Mouse (Mus musculus) neural tube, embryonic 14.5 days (tissue): ENCODE measurements at regions not wholly inside any gene's neighbourhood (a gene's known extent, or its start where the extent isn't known, plus 50 kb on each side); places are given as distances from the start of the nearest gene placed in this dataset.

ENCODE experiments used
- ATAC-seq: fragments of 200-750 bp; cut with Nextera tagmentation; 2 replicates; pipeline ENCODE4 v1.8.0; 2017; ENCODE audit warnings: low read depth, mild to moderate bottlenecking, moderate TSS enrichment, moderate library complexity
- H3K27ac ChIP-seq: fragments of 300-500 bp; sonication (generic); 2 replicates; pipeline ENCODE4 v1.5.1; 2014; ENCODE audit warnings: low read depth, mild to moderate bottlenecking, control low read depth, low read length, moderate library complexity, mixed read lengths
- H3K27me3 ChIP-seq: fragments of 300-500 bp; sonication (generic); 2 replicates; pipeline ENCODE4 v1.6.1; 2014; ENCODE audit warnings: low read length; ENCODE audit not compliant: control insufficient read depth, insufficient read depth
- H3K36me3 ChIP-seq: fragments of 300-500 bp; sonication (generic); 2 replicates; pipeline ENCODE4 v1.6.1; 2014; ENCODE audit warnings: low read length, mixed read lengths; ENCODE audit not compliant: control insufficient read depth, insufficient read depth
- H3K4me1 ChIP-seq: fragments of 300-500 bp; sonication (generic); 2 replicates; pipeline ENCODE4 v1.6.1; 2014; ENCODE audit warnings: low read length; ENCODE audit not compliant: control insufficient read depth, insufficient read depth
- H3K4me2 ChIP-seq: fragments of 300-500 bp; sonication (generic); 2 replicates; pipeline ENCODE4 v1.6.1; 2014; ENCODE audit warnings: mild to moderate bottlenecking, low read depth, low read length, control low read depth
- H3K4me3 ChIP-seq: fragments of 300-500 bp; sonication (generic); 2 replicates; pipeline ENCODE4 v1.5.1; 2014; ENCODE audit warnings: low read depth, low read length, control low read depth, mixed read lengths
- H3K9ac ChIP-seq: fragments of 300-500 bp; sonication (generic); replicated peaks from 2 replicates; pipeline ENCODE4 v1.6.1; 2014; ENCODE audit warnings: low read depth, mild to moderate bottlenecking, control low read depth, low read length, mixed read lengths
- H3K9me3 ChIP-seq: fragments of 300-500 bp; sonication (generic); 2 replicates; pipeline ENCODE4 v1.6.1; 2016; ENCODE audit warnings: low read length; ENCODE audit not compliant: control insufficient read depth
- WGBS: fragments of 180-500 bp; shearing (Covaris S2); extraction: QIAGEN DNeasy Blood & Tissue Kit; methylation state at CpG from one replicate; pipeline ENCODE4 v1.1.7; 2014; 5-methylcytosine and 5-hydroxymethylcytosine counted together

- WGBS = 94% methylated on average over 2 of the region's 2 CpGs
- no peaks in the 10 kb centered on the region for H3K4me1 ChIP-seq
- ATAC-seq = no peak
- no peak overlapping the region for H3K27ac ChIP-seq
- no peaks in the 10 kb centered on the region for H3K9me3 ChIP-seq
- no peaks in the 10 kb centered on the region for H3K27me3 ChIP-seq
- no peaks in the 10 kb centered on the region for H3K36me3 ChIP-seq
- H3K4me2 ChIP-seq = no peak overlapping the region
- H3K4me3 ChIP-seq = no peak overlapping the region
- no peak overlapping the region for H3K9ac ChIP-seq
Observed at GRCm38 (mm10) chr12:44145321-44145720, 64.8 kb downstream of the Dnajb9 start.

- Histone ChIP-seq H3K9me3 (no peaks in the 10 kb centered on the region), H3K4me3 (no peak overlapping the region), H3K4me2 (no peak overlapping the region), H3K4me1 (no peaks in the 10 kb centered on the region), H3K27ac (no peak overlapping the region), H3K36me3 (no peaks in the 10 kb centered on the region), H3K27me3 (no peaks in the 10 kb centered on the region), H3K9ac (no peak overlapping the region)
- 98% methylated on average over 1 of the region's 1 CpGs for WGBS
- no peak for ATAC-seq
Observed at GRCm38 (mm10) chr12:44139026-44139425, 71.1 kb downstream of the Dnajb9 start.

GRCm38 (mm10) chr12:44128874-44129273, 81.3 kb downstream of the Dnajb9 start:
- no peaks in the 10 kb centered on the region for H3K4me1 ChIP-seq
- H3K4me2 ChIP-seq = no peak overlapping the region
- WGBS = 84% methylated on average over 8 of the region's 8 CpGs
- H3K9ac ChIP-seq = no peak overlapping the region
- no peak for ATAC-seq
- no peak overlapping the region for H3K27ac ChIP-seq
- H3K4me3 ChIP-seq = no peak overlapping the region
- no peaks in the 10 kb centered on the region for H3K36me3 ChIP-seq
- no peaks in the 10 kb centered on the region for H3K27me3 ChIP-seq
- no peaks in the 10 kb centered on the region for H3K9me3 ChIP-seq

- no peak for ATAC-seq
- H3K27ac ChIP-seq = no peak overlapping the region
- no peaks in the 10 kb centered on the region for H3K4me1 ChIP-seq
- H3K4me2 ChIP-seq = no peak overlapping the region
- H3K36me3 ChIP-seq = no peaks in the 10 kb centered on the region
- no peaks in the 10 kb centered on the region for H3K9me3 ChIP-seq
- H3K9ac ChIP-seq = no peak overlapping the region
- WGBS = 44% methylated on average over 2 of the region's 2 CpGs
- H3K4me3 ChIP-seq = no peak overlapping the region
- H3K27me3 ChIP-seq = no peaks in the 10 kb centered on the region
Observed at GRCm38 (mm10) chr12:44105085-44105484, 105.0 kb downstream of the Dnajb9 start.

- no peak overlapping the region for H3K27ac ChIP-seq
- 94% methylated on average over 1 of the region's 1 CpGs for WGBS
- H3K27me3 ChIP-seq = no peaks in the 10 kb centered on the region
- no peak overlapping the region for H3K4me3 ChIP-seq
- no peak overlapping the region for H3K4me2 ChIP-seq
- no peak overlapping the region for H3K9ac ChIP-seq
- no peaks in the 10 kb centered on the region for H3K36me3 ChIP-seq
- ATAC-seq = no peak
- no peaks in the 10 kb centered on the region for H3K4me1 ChIP-seq
- no peaks in the 10 kb centered on the region for H3K9me3 ChIP-seq
Observed at GRCm38 (mm10) chr12:44099188-44099587, 110.9 kb downstream of the Dnajb9 start.

- H3K4me3 ChIP-seq = no peak overlapping the region
- no peak for ATAC-seq
- H3K27ac ChIP-seq = no peak overlapping the region
- H3K9me3 ChIP-seq = no peaks in the 10 kb centered on the region
- H3K4me2 ChIP-seq = no peak overlapping the region
- WGBS = 81% methylated on average over 5 of the region's 5 CpGs
- no peaks in the 10 kb centered on the region for H3K36me3 ChIP-seq
- H3K4me1 ChIP-seq = no peaks in the 10 kb centered on the region
- H3K9ac ChIP-seq = no peak overlapping the region
- H3K27me3 ChIP-seq = no peaks in the 10 kb centered on the region
Observed at GRCm38 (mm10) chr12:44071766-44072165, 138.4 kb downstream of the Dnajb9 start.

- 91% methylated on average over 2 of the region's 2 CpGs for WGBS
- Histone ChIP-seq H3K4me3 (no peak overlapping the region), H3K36me3 (no peaks in the 10 kb centered on the region), H3K4me2 (no peak overlapping the region), H3K27me3 (no peaks in the 10 kb centered on the region), H3K9me3 (no peaks in the 10 kb centered on the region), H3K4me1 (no peaks in the 10 kb centered on the region), H3K9ac (no peak overlapping the region), H3K27ac (no peak overlapping the region)
- no peak for ATAC-seq
Observed at GRCm38 (mm10) chr12:44056493-44057163, 153.5 kb downstream of the Dnajb9 start.

GRCm38 (mm10) chr12:44045806-44046205, 164.3 kb downstream of the Dnajb9 start:
- no peaks in the 10 kb centered on the region for H3K36me3 ChIP-seq
- H3K27ac ChIP-seq = no peak overlapping the region
- H3K9ac ChIP-seq = no peak overlapping the region
- no peak overlapping the region for H3K4me3 ChIP-seq
- H3K4me1 ChIP-seq = no peaks in the 10 kb centered on the region
- ATAC-seq = no peak
- 70% methylated on average over 2 of the region's 2 CpGs for WGBS
- H3K9me3 ChIP-seq = no peaks in the 10 kb centered on the region
- H3K27me3 ChIP-seq = no peaks in the 10 kb centered on the region
- H3K4me2 ChIP-seq = no peak overlapping the region

- Histone ChIP-seq H3K4me3 (no peak overlapping the region), H3K9me3 (no peaks in the 10 kb centered on the region), H3K4me1 (no peaks in the 10 kb centered on the region), H3K9ac (no peak overlapping the region), H3K36me3 (no peaks in the 10 kb centered on the region), H3K27ac (no peak overlapping the region), H3K4me2 (no peak overlapping the region), H3K27me3 (no peaks in the 10 kb centered on the region)
- 64% methylated on average over 14 of the region's 14 CpGs for WGBS
- ATAC-seq = peak; percentile 65; the same call in 1 of the 2 replicates
Observed at GRCm38 (mm10) chr12:44044388-44045105, 165.6 kb downstream of the Dnajb9 start.
